ENCODE assay signal across 8 mouse cellular contexts in genomic region chr3:88409741-88410644, GRCm38 (mm10). TPM values are rescaled to one million over a fixed set of nuclear protein-coding genes. Genes with fewer than 3 reads are reported as not detected.
DNase-seq lines count a peak whose midpoint lies in the region; ATAC-seq lines count a peak whose summit lies in the region.

Gene Pmf1, minus strand, starts transcription at chr3:88410331.

- WGBS in heart, embryonic 14.5 days = under 1% methylated on average over 54 of the region's 54 CpGs
- WGBS in liver, embryonic 13.5 days (ENCODE audit: insufficient replicate concordance) = under 1% methylated on average over 54 of the region's 54 CpGs
- under 1% methylated on average over 54 of the region's 54 CpGs for WGBS in stomach, embryonic 16.5 days

- peak; percentile 83 for DNase-seq in c-Kit-negative CD71-positive TER-119-positive erythroid progenitor cells, embryonic 14.5 days (ENCODE audit: low read depth, low spot score)
- DNase-seq in fibroblast of lung, adult 2 months (ENCODE audit: low read depth) = peak; percentile 90
- DNase-seq in kidney, postnatal 14 days = peak; percentile 96
- DNase-seq in liver, embryonic 13.5 days = peak; percentile 91
- DNase-seq in neural tube, embryonic 10.5 days (ENCODE audit: extremely low spot score, low spot score) = peak; percentile 95

- H3K9me3 ChIP-seq in heart, embryonic 14.5 days (ENCODE audit: control insufficient read depth, low read length) = no peaks in the 10 kb centered on the region
- H3K9me3 ChIP-seq in liver, embryonic 13.5 days (replicated peaks) = no peaks in the 10 kb centered on the region
- no peaks in the 10 kb centered on the region for H3K9me3 ChIP-seq in stomach, embryonic 16.5 days (replicated peaks; ENCODE audit: control insufficient read depth, low read length)

- H3K4me3 ChIP-seq in heart, embryonic 14.5 days (ENCODE audit: control insufficient read depth in 1 of 2, insufficient read depth in 1 of 2, low read depth in 1 of 2, low read length in 2 of 2) = peak within 1 kb of the TSS; percentile 71 to 80
- peak within 1 kb of the TSS; percentile 77 for H3K4me3 ChIP-seq in liver, embryonic 13.5 days (replicated peaks)
- peak within 1 kb of the TSS; percentile 80 for H3K4me3 ChIP-seq in stomach, embryonic 16.5 days (replicated peaks; ENCODE audit: low read length)

- H3K27me3 ChIP-seq in heart, embryonic 14.5 days (ENCODE audit: control insufficient read depth, insufficient read depth, low read length) = no peaks in the 10 kb centered on the region
- H3K27me3 ChIP-seq in liver, embryonic 13.5 days = no peaks in the 10 kb centered on the region
- H3K27me3 ChIP-seq in stomach, embryonic 16.5 days (ENCODE audit: control insufficient read depth, insufficient read depth, low read length) = no peaks in the 10 kb centered on the region

- peaks cover 8 to 22% of the 10 kb centered on the region in 2 experiments for H3K4me1 ChIP-seq in heart, embryonic 14.5 days (ENCODE audit: control insufficient read depth in 2 of 2, insufficient read depth in 2 of 2, low read length in 2 of 2)
- H3K4me1 ChIP-seq in liver, embryonic 13.5 days (replicated peaks) = peaks cover 75% of the 10 kb centered on the region
- H3K4me1 ChIP-seq in stomach, embryonic 16.5 days (ENCODE audit: control insufficient read depth, insufficient read depth, low read length) = peaks cover 30% of the 10 kb centered on the region

- ATAC-seq in CD4-positive, CD25-positive, alpha-beta regulatory T cell, adult 4 months = peak; percentile 95
- peak; percentile 89 for ATAC-seq in heart, embryonic 14.5 days (ENCODE audit: insufficient number of reproducible peaks, insufficient read depth, low FRiP score, low read depth)
- ATAC-seq in liver, embryonic 13.5 days (ENCODE audit: low read depth) = peak; percentile 91
- peak; percentile 92 for ATAC-seq in stomach, embryonic 16.5 days (ENCODE audit: insufficient read depth, low FRiP score)

- H3K4me2 ChIP-seq in heart, embryonic 14.5 days (ENCODE audit: low read length) = peak within 1 kb of the TSS; percentile 83
- peak within 1 kb of the TSS; percentile 92 for H3K4me2 ChIP-seq in liver, embryonic 13.5 days
- peak within 1 kb of the TSS; percentile 88 for H3K4me2 ChIP-seq in stomach, embryonic 16.5 days (ENCODE audit: low read depth, low read length)

- H3K27ac ChIP-seq in heart, embryonic 14.5 days (replicated peaks in 1 of 2; ENCODE audit: control insufficient read depth in 1 of 2, insufficient read depth in 1 of 2, low read depth in 2 of 2, low read length in 2 of 2) = peak within 1 kb of the TSS; percentile 99
- H3K27ac ChIP-seq in liver, embryonic 13.5 days = peak within 1 kb of the TSS; percentile 91
- H3K27ac ChIP-seq in stomach, embryonic 16.5 days (ENCODE audit: low read length) = peak within 1 kb of the TSS; percentile 94

- H3K9ac ChIP-seq in heart, embryonic 14.5 days (ENCODE audit: low read length) = peak within 1 kb of the TSS; percentile 93
- peak within 1 kb of the TSS; percentile 86 for H3K9ac ChIP-seq in liver, embryonic 13.5 days
- peak within 1 kb of the TSS; percentile 89 for H3K9ac ChIP-seq in stomach, embryonic 16.5 days (ENCODE audit: low read length)

- peaks cover 39% of the 10 kb centered on the region for H3K36me3 ChIP-seq in heart, embryonic 14.5 days (ENCODE audit: control insufficient read depth, insufficient read depth, low read length)
- peaks cover 43% of the 10 kb centered on the region for H3K36me3 ChIP-seq in liver, embryonic 13.5 days
- H3K36me3 ChIP-seq in stomach, embryonic 16.5 days (ENCODE audit: control insufficient read depth, insufficient read depth, low read length) = no peaks in the 10 kb centered on the region

RNA-seq across cellular contexts. Expression of gene Pmf1, which starts in this region (rescaled TPM):
- 10 to 100 TPM; 37.2 to 52.9 TPM for polyA plus RNA-seq in CD4-positive, CD25-positive, alpha-beta regulatory T cell, adult 4 months (2017; shearing (Covaris generic))
- 94.3 and 95.5 TPM in 2 replicates for polyA plus RNA-seq in heart, embryonic 14.5 days (2014; fragmentation: Nextera tagmentation; extraction: Ambion mirVana)
- 97.1 and 105 TPM in 2 replicates for polyA plus RNA-seq in liver, embryonic 13.5 days (2015; fragmentation: Nextera tagmentation; extraction: Ambion mirVana)
- polyA plus RNA-seq in stomach, embryonic 16.5 days (2015; fragmentation: Nextera tagmentation; extraction: Ambion mirVana) = 98.9 and 104 TPM in 2 replicates

Comparison
In these comparisons a context has a peak if more than half of its experiments do, and no peak if none do; other contexts are left out.
1. Peak in every context shown above with its lines: DNase-seq, ATAC-seq, H3K4me3 ChIP-seq and H3K27ac ChIP-seq.